Mouse (Mus musculus): ENCODE measurements around the gene Tgm7. TPM values are rescaled to one million over a fixed set of nuclear protein-coding genes. Genes with fewer than 3 reads are reported as not detected.

Tgm7 gene
- total RNA-seq, 1 experiment from 2014 or later = not detected

DNA sequence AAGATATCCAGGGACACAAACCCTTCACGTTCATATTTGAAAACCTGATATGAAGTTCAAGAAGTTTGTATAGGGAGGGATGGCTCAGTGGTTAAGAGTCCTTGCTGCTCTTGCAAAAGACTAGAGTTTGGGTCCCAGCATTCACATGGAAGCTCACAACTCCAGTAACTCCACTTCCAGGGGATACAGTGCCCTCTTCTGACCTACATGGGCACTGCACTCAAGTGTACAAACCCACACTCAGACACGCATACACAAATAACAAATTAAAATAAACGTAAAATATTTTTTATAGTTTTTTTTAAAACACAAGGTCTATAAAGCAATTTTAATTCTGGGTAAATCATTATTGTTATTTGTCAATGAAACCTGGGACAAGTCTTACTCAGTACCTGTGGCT lies 21.1 kb downstream of the Tgm7 start:
- ATAC-seq (replicated peaks in 1 of 2; ENCODE audit: insufficient read depth in 1 of 2, low FRiP score in 2 of 2, low TSS enrichment in 1 of 2, low read depth in 1 of 2, poor library complexity in 2 of 2, severe bottlenecking in 2 of 2) = no peak

DNA sequence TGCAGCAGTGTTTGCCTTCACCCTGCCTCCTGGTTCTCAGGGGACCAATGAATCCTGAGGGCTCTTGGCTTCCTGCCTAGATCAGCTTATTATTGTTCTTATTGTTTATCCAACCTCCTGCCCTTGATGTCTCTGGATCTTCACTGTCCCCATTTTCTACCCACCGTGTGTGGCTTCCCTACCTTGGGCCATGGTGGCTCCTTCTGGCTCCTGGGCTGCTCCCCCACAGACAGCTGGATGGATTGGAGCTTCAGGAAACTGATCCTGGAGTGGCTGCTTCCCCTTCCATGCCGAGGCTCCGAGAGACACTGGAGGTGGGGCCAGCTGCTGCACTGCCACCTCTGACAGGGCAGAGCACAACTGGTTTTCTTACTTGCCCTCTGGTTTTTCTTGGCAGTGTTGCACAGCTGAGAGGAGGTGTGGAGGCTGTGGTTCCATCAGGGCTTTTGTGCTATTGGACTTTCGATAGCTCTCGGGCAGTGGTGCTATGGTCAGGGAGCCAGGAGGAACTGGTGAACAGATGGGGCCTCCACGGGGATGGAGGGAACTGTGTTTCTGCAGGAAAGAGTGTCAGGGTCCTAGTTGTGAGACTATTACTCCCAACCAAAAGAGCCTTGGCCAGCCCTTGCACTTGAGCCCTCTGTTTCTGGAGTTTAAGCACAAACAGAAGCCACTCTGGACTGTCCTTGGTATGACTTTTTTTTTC lies 24.0 kb downstream of the Tgm7 start, which contains the start of gene Tgm5:
Tgm5 (minus strand) TSS at position 362 of the 706 bp plus-strand sequence.
- no peak for ATAC-seq (replicated peaks in 1 of 2; ENCODE audit: insufficient read depth in 1 of 2, low FRiP score in 2 of 2, low TSS enrichment in 1 of 2, low read depth in 1 of 2, poor library complexity in 2 of 2, severe bottlenecking in 2 of 2)

DNA sequence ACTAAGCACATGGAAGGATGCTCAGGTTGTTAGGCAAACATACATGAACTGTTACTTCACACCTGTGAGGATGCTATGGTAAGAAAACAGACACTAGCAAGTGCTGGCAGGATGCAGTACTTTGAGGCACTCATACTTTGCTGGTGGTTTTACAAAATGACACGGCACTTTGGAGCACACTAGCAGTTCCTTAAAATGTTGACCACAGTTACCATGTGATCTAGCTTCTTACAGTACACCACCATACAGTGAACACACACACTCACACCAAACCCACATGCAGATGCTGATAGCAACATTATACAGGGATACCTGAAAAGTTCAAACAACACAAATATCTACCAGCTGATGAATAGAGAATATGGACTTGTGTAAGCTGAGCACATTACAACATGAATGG lies 27.0 kb downstream of the Tgm7 start:
- ATAC-seq (replicated peaks in 1 of 2; ENCODE audit: insufficient read depth in 1 of 2, low FRiP score in 2 of 2, low TSS enrichment in 1 of 2, low read depth in 1 of 2, poor library complexity in 2 of 2, severe bottlenecking in 2 of 2) = peak; percentile 98

DNA sequence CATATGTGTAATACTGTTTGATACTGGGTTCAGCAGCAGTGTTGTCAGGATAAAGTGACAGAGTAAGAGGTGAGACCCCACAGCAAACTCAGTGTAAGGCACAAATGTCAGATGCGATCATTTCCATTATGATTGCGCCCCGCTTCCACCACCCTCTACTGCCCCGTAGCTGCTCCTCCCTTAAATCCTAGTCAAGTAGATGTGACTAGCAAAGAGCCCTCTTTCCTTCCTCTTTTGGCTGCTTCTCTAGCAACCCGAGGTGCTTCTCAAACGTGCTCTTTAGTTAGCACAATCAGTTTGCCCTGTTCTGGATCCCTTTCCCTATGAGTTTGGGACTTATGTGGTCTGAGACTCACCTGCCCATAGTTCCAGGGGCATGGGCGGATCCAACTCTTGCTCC lies 34.8 kb downstream of the Tgm7 start:
- ATAC-seq (replicated peaks in 1 of 2; ENCODE audit: insufficient read depth in 1 of 2, low FRiP score in 2 of 2, low TSS enrichment in 1 of 2, low read depth in 1 of 2, poor library complexity in 2 of 2, severe bottlenecking in 2 of 2) = peak; percentile 66 to 71; a peak in 3 of 4 replicates

DNA sequence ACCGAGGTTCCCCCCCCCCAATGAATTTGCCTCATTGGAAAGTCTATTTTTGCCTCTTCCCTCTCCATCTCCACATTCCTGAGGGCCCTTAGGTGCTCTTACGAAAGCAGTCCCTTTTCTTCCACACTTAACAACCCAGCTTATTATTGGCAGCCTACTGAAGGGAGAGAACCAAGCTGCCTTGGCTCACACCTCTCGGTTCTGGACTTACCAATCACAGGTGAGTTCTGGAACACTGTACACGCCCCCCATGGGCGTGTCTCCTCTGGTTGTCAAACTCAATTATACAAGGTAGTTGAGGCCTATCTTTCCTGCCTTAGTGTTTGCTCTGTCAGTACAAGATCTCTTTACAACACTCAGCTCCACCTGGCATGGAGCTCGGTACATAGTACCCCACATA lies 37.7 kb downstream of the Tgm7 start:
- no peak for ATAC-seq (replicated peaks in 1 of 2; ENCODE audit: insufficient read depth in 1 of 2, low FRiP score in 2 of 2, low TSS enrichment in 1 of 2, low read depth in 1 of 2, poor library complexity in 2 of 2, severe bottlenecking in 2 of 2)

DNA sequence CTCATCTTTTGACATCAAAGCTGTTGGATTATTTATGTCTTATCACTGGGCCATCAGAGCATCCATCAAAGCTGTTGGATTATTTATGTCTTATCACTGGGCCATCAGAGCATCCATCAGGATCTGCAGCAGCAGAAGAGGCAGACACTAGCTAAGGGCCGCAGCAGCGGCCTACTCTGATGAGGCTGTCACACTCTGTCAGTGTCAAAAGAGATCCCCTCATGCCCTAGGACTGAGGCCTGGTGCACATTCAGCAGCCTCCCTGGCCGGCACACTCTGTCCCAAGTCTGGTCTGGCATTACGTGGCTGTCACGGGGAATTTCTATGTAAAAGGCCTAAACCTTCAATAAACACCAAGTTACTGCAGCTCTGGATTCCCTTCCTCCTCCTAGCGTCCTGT lies 40.1 kb downstream of the Tgm7 start:
- no peak for ATAC-seq (replicated peaks in 1 of 2; ENCODE audit: insufficient read depth in 1 of 2, low FRiP score in 2 of 2, low TSS enrichment in 1 of 2, low read depth in 1 of 2, poor library complexity in 2 of 2, severe bottlenecking in 2 of 2)

DNA sequence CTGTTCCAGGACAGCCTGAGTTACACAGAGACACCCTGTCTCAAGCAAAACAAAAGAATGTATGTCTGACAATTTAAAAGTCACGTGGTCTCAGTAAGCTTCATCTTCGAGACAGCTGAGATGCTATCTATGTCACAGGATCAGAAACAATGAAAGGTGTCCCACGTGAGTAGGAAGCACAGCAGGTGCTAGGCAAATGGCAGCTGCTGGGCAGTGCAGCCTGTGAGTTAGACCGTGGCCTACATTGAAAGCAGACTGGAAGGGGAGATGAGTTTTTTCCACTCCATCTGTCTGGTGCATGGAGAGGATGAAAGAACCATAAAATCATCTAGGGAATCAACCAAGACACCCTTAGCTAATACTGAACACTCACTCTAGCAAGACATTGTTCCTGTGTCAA lies 42.5 kb downstream of the Tgm7 start:
- no peak for ATAC-seq (replicated peaks in 1 of 2; ENCODE audit: insufficient read depth in 1 of 2, low FRiP score in 2 of 2, low TSS enrichment in 1 of 2, low read depth in 1 of 2, poor library complexity in 2 of 2, severe bottlenecking in 2 of 2)

DNA sequence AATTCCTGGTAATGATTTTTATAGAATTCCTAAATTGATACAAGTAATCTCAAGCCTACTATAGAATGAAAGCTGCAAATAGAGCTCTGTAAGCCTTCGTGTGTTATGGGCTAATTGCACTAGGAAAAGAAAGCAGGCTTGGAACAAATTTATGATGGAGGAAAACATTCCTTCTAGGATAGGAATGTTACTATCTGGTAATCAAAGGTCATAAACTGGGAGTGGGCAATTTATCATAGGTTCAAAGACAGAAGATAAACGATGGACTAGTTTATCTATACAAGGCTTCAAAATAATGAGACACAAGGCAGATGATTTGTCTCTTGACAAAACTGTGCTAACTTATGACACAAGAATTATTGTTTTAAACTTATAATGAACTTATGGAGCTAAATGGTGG lies 48.3 kb downstream of the Tgm7 start:
- no peak for ATAC-seq (replicated peaks in 1 of 2; ENCODE audit: insufficient read depth in 1 of 2, low FRiP score in 2 of 2, low TSS enrichment in 1 of 2, low read depth in 1 of 2, poor library complexity in 2 of 2, severe bottlenecking in 2 of 2)

DNA sequence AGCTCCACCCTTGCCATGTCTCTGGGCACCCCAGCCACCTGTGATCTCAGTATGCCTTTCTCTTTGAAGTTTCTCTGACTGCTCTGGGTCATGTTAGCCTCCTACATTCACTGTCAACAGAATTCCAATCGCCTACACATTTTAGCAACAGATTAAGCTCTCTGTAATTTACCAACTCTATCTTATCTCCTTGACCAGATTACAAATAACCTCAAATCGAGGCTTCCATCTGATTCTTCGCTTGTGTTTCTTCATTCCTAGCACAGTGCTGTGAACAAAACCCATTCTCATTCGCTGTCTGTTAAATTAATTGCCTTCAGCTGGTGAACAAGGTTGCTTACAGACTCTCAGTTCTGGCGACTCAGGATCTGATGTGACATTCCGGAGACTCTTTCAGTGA lies 51.6 kb downstream of the Tgm7 start:
- ATAC-seq (replicated peaks in 1 of 2; ENCODE audit: insufficient read depth in 1 of 2, low FRiP score in 2 of 2, low TSS enrichment in 1 of 2, low read depth in 1 of 2, poor library complexity in 2 of 2, severe bottlenecking in 2 of 2) = no peak

DNA sequence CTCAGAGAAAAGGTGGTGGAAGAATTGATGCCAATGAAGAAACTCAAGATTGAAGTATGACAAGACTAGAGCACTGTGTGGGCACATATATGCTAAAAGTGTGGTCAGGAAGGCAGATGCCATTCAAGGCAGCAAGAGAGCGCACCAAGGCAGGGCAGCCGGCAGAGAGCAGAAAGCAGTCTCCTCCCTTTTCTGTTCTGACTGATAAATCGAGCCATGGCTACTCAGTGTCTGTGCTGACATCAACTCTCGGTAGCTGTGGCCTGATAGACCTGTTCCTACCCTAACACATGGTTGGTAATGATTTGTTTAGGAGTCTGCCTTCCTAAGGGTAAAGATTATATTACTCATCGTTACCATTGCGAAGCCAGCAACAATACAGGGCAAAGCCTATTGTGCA lies 53.7 kb downstream of the Tgm7 start:
- ATAC-seq (replicated peaks in 1 of 2; ENCODE audit: insufficient read depth in 1 of 2, low FRiP score in 2 of 2, low TSS enrichment in 1 of 2, low read depth in 1 of 2, poor library complexity in 2 of 2, severe bottlenecking in 2 of 2) = no peak

DNA sequence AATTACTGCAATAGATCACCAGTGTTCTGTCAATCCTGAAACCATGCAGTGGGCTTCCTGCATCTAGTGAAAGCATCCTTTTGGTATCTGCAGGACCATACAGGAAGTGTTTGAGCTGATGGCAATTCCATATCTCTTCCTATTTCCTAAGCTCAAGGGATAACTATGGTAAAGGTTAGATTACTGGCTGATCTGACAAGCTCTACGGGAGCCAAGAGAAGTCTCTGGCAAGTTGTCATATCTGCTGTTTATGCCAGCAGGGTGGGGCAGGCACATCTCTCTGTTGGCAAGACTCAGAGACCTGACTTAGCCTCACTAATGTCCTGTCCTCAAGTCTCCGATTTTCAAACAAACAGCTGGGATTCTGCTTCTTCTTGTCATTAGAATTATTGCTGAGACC lies 55.5 kb downstream of the Tgm7 start:
- ATAC-seq (replicated peaks in 1 of 2; ENCODE audit: insufficient read depth in 1 of 2, low FRiP score in 2 of 2, low TSS enrichment in 1 of 2, low read depth in 1 of 2, poor library complexity in 2 of 2, severe bottlenecking in 2 of 2) = no peak

DNA sequence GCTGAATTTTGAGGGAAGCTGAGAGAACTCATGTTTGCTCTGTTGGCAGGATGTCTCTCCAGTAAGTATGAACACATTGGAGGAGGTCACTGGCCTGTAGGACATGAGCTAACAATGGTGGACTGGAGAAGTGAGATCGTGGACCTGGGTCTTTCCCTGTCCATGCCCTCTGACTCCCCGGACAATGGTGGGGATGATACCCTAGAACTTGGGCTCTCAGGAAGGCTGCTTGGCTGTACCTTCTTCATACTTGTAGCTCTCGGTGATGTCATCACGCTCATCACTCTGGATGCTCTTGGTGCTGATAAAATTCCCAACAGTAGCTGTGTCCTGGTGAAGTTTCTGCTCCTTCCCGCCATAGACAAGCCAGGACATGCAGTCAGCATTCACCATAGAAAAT lies 57.4 kb downstream of the Tgm7 start:
- ATAC-seq (replicated peaks in 1 of 2; ENCODE audit: insufficient read depth in 1 of 2, low FRiP score in 2 of 2, low TSS enrichment in 1 of 2, low read depth in 1 of 2, poor library complexity in 2 of 2, severe bottlenecking in 2 of 2) = no peak

DNA sequence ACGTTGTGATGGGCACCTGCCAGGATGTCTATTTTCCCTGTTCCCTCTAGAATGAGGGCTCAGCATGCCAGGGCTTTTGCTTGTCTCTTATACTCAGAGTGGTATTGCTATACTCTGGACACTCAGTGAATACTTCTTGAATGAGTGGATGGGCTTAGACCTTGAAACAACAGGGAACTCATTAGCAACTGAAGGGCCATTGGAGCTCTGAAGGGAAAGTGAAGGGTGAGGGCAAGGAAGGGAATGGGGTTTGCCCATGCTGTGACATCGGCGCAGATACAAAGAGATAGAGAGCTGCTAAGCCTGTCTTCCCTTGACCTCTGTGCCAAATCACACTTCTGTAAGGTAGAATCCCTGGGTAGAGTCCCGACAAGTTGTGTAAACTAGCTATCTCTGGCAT lies 63.9 kb downstream of the Tgm7 start:
- no peak for ATAC-seq (replicated peaks in 1 of 2; ENCODE audit: insufficient read depth in 1 of 2, low FRiP score in 2 of 2, low TSS enrichment in 1 of 2, low read depth in 1 of 2, poor library complexity in 2 of 2, severe bottlenecking in 2 of 2)

Other genes starting within 250 kb of the Tgm7 start
- 32.1 and 39.5 TPM in 2 replicates for gene Ubr1, start 139.1 kb downstream of the Tgm7 start, total RNA-seq (2017)
- gene Tmem62, start 132.8 kb downstream of the Tgm7 start, total RNA-seq (2017) = 5.5 and 9.8 TPM in 2 replicates
- gene Ccndbp1, start 101.4 kb downstream of the Tgm7 start, total RNA-seq (2017) = 76.1 and 98.5 TPM in 2 replicates
- 1.4 and 5.3 TPM in 2 replicates for gene Epb42, start 72.7 kb downstream of the Tgm7 start, total RNA-seq (2017)
- gene Tgm5, start 24.0 kb downstream of the Tgm7 start, total RNA-seq (2017) = not detected in 2 replicates
- 11.0 and 25.7 TPM in 2 replicates for gene Adal, start 30.6 kb upstream of the Tgm7 start, total RNA-seq (2017)
- gene Lcmt2, start 30.9 kb upstream of the Tgm7 start, total RNA-seq (2017) = 11.6 and 13.9 TPM in 2 replicates
- 33.9 and 35.0 TPM in 2 replicates for gene Tubgcp4, start 60.9 kb upstream of the Tgm7 start, total RNA-seq (2017)
- gene Zscan29, start 61.3 kb upstream of the Tgm7 start, total RNA-seq (2017) = 19.2 and 27.1 TPM in 2 replicates
- 61.0 and 71.7 TPM in 2 replicates for gene Trp53bp1, start 161.6 kb upstream of the Tgm7 start, total RNA-seq (2017)
- 0.06 TPM in 1 of 2 replicates, not detected in the other for gene Map1a, start 179.8 kb upstream of the Tgm7 start, total RNA-seq (2017)
- 9.3 and 16.5 TPM in 2 replicates for gene Ppip5k1, start 245.6 kb upstream of the Tgm7 start, total RNA-seq (2017)
- gene Ckmt1, start 247.9 kb upstream of the Tgm7 start, total RNA-seq (2017) = not detected in 2 replicates